Mouse (Mus musculus) olfactory bulb, adult 2 months (tissue): ENCODE results near the gene Gm44502.
"Not testable (repeated sequence)": the region's sequence is repeated elsewhere in the genome, so short reads cannot be mapped to it uniquely, and the experiment has no call there.

Source experiments
- CTCF ChIP-seq: fragments of 200-500 bp; IDR thresholded peaks from 2 replicates; pipeline ENCODE4 v1.5.1; 2012; ENCODE audit warnings: low read depth, mild to moderate bottlenecking, low read length, moderate library complexity; ENCODE audit not compliant: insufficient read depth
- POLR2A ChIP-seq: fragments of 200-500 bp; IDR thresholded peaks from 2 replicates; pipeline ENCODE4 v1.6.1; 2012; ENCODE audit warnings: mild to moderate bottlenecking, low read depth, low read length, moderate library complexity; ENCODE audit not compliant: insufficient read depth

DNA sequence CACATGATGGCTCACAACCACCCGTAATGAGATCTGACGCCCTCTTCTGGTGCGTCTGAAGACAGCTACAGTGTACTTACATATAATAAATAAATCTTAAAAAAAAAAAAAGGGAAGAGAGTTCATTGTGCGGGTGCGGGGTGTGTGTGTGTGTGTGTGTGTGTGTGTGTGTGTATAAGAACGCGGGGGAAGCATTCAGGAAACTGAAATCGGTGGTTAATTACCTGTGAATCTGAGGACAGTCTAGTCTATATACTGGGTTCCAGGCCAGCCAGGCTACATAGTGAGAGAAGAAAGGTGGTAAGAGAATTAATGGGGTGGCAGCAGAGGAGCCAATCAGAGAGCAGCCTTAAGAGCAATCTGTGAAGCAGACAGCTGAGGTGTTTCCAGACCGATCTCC lies 1.3 kb upstream of the Gm44502 start:
- not testable (repeated sequence) for TF ChIP-seq CTCF, POLR2A
